Mouse (Mus musculus) MEL (cell line): ENCODE data around the gene Myl12a. TPM values are rescaled to one million over a fixed set of nuclear protein-coding genes. Genes with fewer than 3 reads are reported as not detected.

Experiments
- DNase-seq: peaks from one replicate; pipeline ENCODE4 v3.0.0; 2011; ENCODE audit warnings: low read depth, low spot score
- H3K27ac ChIP-seq: 2 replicates; pipeline ENCODE4 v1.5.1; 2012; ENCODE audit warnings: low read depth, mild to moderate bottlenecking, control low read depth, low read length, moderate library complexity; ENCODE audit not compliant: control insufficient read depth
- H3K27me3 ChIP-seq, 2 experiments: fragments of 150-350 bp in 1 of 2; sonication (generic) in 1 of 2; 2 replicates each; pipeline ENCODE4 v1.6.1; 2012; ENCODE audit warnings: low read length in 2 of 2, mild to moderate bottlenecking in 2 of 2, improper control_type of control experiment in 1 of 2, moderate library complexity in 1 of 2; ENCODE audit not compliant: insufficient read depth in 2 of 2, control insufficient read depth in 1 of 2
- H3K36me3 ChIP-seq, 2 experiments: 2 replicates each; pipeline ENCODE4 v1.6.1; 2012 to 2014; ENCODE audit warnings: low read length in 2 of 2, improper control_type of control experiment in 1 of 2, inconsistent platforms in 1 of 2, mild to moderate bottlenecking in 1 of 2; ENCODE audit not compliant: insufficient read depth in 2 of 2, control insufficient read depth in 1 of 2
- H3K4me1 ChIP-seq, 2 experiments: fragments of 150-350 bp in 1 of 2; sonication (generic) in 1 of 2; 2 replicates each; pipeline ENCODE4 v1.6.1; 2012; ENCODE audit warnings: low read length in 2 of 2, improper control_type of control experiment in 1 of 2, mild to moderate bottlenecking in 1 of 2; ENCODE audit not compliant: insufficient read depth in 2 of 2, control insufficient read depth in 1 of 2
- H3K4me3 ChIP-seq, 2 experiments: fragments of 150-350 bp in 1 of 2; sonication (generic) in 1 of 2; 2 replicates each; pipeline ENCODE4 v1.5.1; 2012; ENCODE audit warnings: low read depth in 2 of 2, low read length in 2 of 2, mild to moderate bottlenecking in 2 of 2, moderate library complexity in 2 of 2, control low read depth in 1 of 2, improper control_type of control experiment in 1 of 2; ENCODE audit not compliant: control insufficient read depth in 1 of 2, insufficient read depth in 1 of 2
- H3K79me2 ChIP-seq: 2 replicates; pipeline ENCODE4 v1.6.1; 2012; ENCODE audit warnings: mild to moderate bottlenecking, low read length, moderate library complexity; ENCODE audit not compliant: control insufficient read depth, poor library complexity, insufficient read depth
- H3K9ac ChIP-seq: 2 replicates; pipeline ENCODE4 v1.6.1; 2012; ENCODE audit warnings: low read depth, mild to moderate bottlenecking, control low read depth, low read length, moderate library complexity; ENCODE audit not compliant: control insufficient read depth, poor library complexity, severe bottlenecking
- H3K9me3 ChIP-seq: fragments of 150-350 bp; sonication (generic); replicated peaks from 2 replicates; pipeline ENCODE4 v1.6.1; 2012; ENCODE audit warnings: mild to moderate bottlenecking, low read length, improper control_type of control experiment, moderate library complexity; ENCODE audit not compliant: insufficient read depth
- CHD1 ChIP-seq: IDR thresholded peaks from 2 replicates; pipeline ENCODE4 v1.6.1; 2012; ENCODE audit warnings: low read depth, mild to moderate bottlenecking, inconsistent platforms, low read length, improper control_type of control experiment
- E2F4 ChIP-seq: IDR thresholded peaks from 2 replicates; pipeline ENCODE4 v1.6.1; 2011; ENCODE audit warnings: low read depth, low read length, improper control_type of control experiment, borderline replicate concordance
- ELF1 ChIP-seq: IDR thresholded peaks from 2 replicates; pipeline ENCODE4 v1.6.1; 2014; ENCODE audit warnings: low read depth, mild to moderate bottlenecking, inconsistent platforms, low read length, improper control_type of control experiment, moderate library complexity
- GABPA ChIP-seq: IDR thresholded peaks from 2 replicates; pipeline ENCODE4 v1.6.1; 2012; ENCODE audit warnings: low read depth, mild to moderate bottlenecking, inconsistent platforms, low read length, improper control_type of control experiment, moderate library complexity
- GATA1 ChIP-seq: IDR thresholded peaks from 2 replicates; pipeline ENCODE4 v1.6.1; 2011; ENCODE audit warnings: low read depth, low read length, improper control_type of control experiment
- HCFC1 ChIP-seq: IDR thresholded peaks from 2 replicates; pipeline ENCODE4 v1.6.1; 2012; ENCODE audit warnings: low read depth, mild to moderate bottlenecking, inconsistent platforms, low read length, improper control_type of control experiment, moderate library complexity
- MAX ChIP-seq: IDR thresholded peaks from 2 replicates; pipeline ENCODE4 v1.6.1; 2011; ENCODE audit warnings: low read length, improper control_type of control experiment
- MYB ChIP-seq: IDR thresholded peaks from 2 replicates; pipeline ENCODE4 v1.6.1; 2011; ENCODE audit warnings: mild to moderate bottlenecking, low read depth, low read length, improper control_type of control experiment
- MYC ChIP-seq: IDR thresholded peaks from 2 replicates; pipeline ENCODE4 v1.6.1; 2011; ENCODE audit warnings: low read depth, mild to moderate bottlenecking, low read length, improper control_type of control experiment, moderate library complexity
- NELFE ChIP-seq: IDR thresholded peaks from 2 replicates; pipeline ENCODE4 v1.6.1; 2011; ENCODE audit warnings: low read depth, low read length, improper control_type of control experiment
- NRF1 ChIP-seq: IDR thresholded peaks from 2 replicates; pipeline ENCODE4 v1.6.1; 2014; ENCODE audit warnings: low read depth, mild to moderate bottlenecking, inconsistent platforms, low read length, improper control_type of control experiment, moderate library complexity; ENCODE audit not compliant: poor library complexity, insufficient read depth, severe bottlenecking
- UBTF ChIP-seq: IDR thresholded peaks from 2 replicates; pipeline ENCODE4 v1.6.1; 2012; ENCODE audit warnings: low read depth, mild to moderate bottlenecking, inconsistent platforms, low read length, improper control_type of control experiment, moderate library complexity, borderline replicate concordance; ENCODE audit not compliant: insufficient read depth
- USF1 ChIP-seq: IDR thresholded peaks from 2 replicates; pipeline ENCODE4 v1.6.1; 2014; ENCODE audit warnings: low read depth, mild to moderate bottlenecking, inconsistent platforms, low read length, improper control_type of control experiment, moderate library complexity
- polyA plus RNA-seq, 2 experiments: library from polyadenylated mRNA; stranded (reverse) in 1 of 2; unstranded in 1 of 2; fragments of >175 nt in 1 of 2; fragments of >200 nt in 1 of 2; gene quantifications; 2 replicates each; pipeline versions ENCODE4 v1.2.1 to v1.2.4; 2012; ENCODE audit warnings: low replicate concordance in 2 of 2, low read depth in 1 of 2; ENCODE audit not compliant: insufficient read length in 2 of 2, insufficient read depth in 1 of 2, missing spikeins in 1 of 2
- total RNA-seq: library from RNA; depleted of rRNA; stranded (reverse); fragments of 300-350 nt; gene quantifications from 2 replicates; pipeline ENCODE4 v1.2.3, GENCODE M21; 2012

Gene Myl12a
- total and polyA plus RNA-seq, 3 experiments: 113 to 130 TPM; not detected in 1

- Histone ChIP-seq H3K9me3 (no peaks in the 10 kb centered on the region), H3K9ac (no peak overlapping the region), H3K27ac (no peak overlapping the region)
- TF ChIP-seq UBTF: no peak
- TF ChIP-seq NRF1: no peak
- TF ChIP-seq USF1: no peak
- no peak for TF ChIP-seq GABPA
- TF ChIP-seq E2F4: no peak
- TF ChIP-seq, all 39 proteins: peak for 0
- no peak overlapping the region for H3K4me3 ChIP-seq
- H3K79me2 ChIP-seq: no peaks in the 10 kb centered on the region
- peaks cover 2 to 7% of the 10 kb centered on the region in 2 experiments; a peak in 2 of 4 replicates for H3K4me1 ChIP-seq
- no peaks in the 10 kb centered on the region for H3K27me3 ChIP-seq
- H3K36me3 ChIP-seq: no peaks in the 10 kb centered on the region; a peak in 1 of 4 replicates
- DNase-seq: no peak
Measured at GRCm38 (mm10) chr17:71014911-71015310, 12.2 kb upstream of the Myl12a start.

- Histone ChIP-seq H3K9me3 (no peaks in the 10 kb centered on the region), H3K4me3 (no peak overlapping the region), H3K27me3 (no peaks in the 10 kb centered on the region), H3K4me1 (peaks cover 2 to 7% of the 10 kb centered on the region in 2 experiments; a peak in 2 of 4 replicates), H3K36me3 (no peaks in the 10 kb centered on the region; a peak in 1 of 4 replicates), H3K79me2 (no peaks in the 10 kb centered on the region)
- DNase-seq: no peak
- TF ChIP-seq MYB (no peak), MAX (no peak), MYC (no peak), GABPA (no peak), CHD1 (no peak)
- TF ChIP-seq, all 39 proteins: peak for 0
- Histone ChIP-seq H3K9ac (no peak overlapping the region), H3K27ac (no peak overlapping the region)
Measured at GRCm38 (mm10) chr17:71013105-71013504, 10.4 kb upstream of the Myl12a start.

GRCm38 (mm10) chr17:71011931-71012662, 9.4 kb upstream of the Myl12a start:
- Histone ChIP-seq H3K79me2 (no peaks in the 10 kb centered on the region), H3K4me3 (no peak overlapping the region), H3K36me3 (no peaks in the 10 kb centered on the region; a peak in 1 of 4 replicates), H3K9me3 (no peaks in the 10 kb centered on the region), H3K27ac (no peak overlapping the region), H3K27me3 (no peaks in the 10 kb centered on the region), H3K9ac (no peak overlapping the region), H3K4me1 (peaks cover 2 to 7% of the 10 kb centered on the region in 2 experiments; a peak in 2 of 4 replicates)
- DNase-seq: peak; percentile 54
- TF ChIP-seq NRF1 (no peak), HCFC1 (no peak), ELF1 (peak; percentile 75; the same call in 1 of the 2 replicates), GATA1 (peak; percentile 77), UBTF (no peak), NELFE (no peak)
